Mouse (Mus musculus): Measurements from ENCODE around the gene Cnn3.

- TF ChIP-seq CTCF (IDR thresholded peaks at IDR 0.05): no peak
- TF ChIP-seq POLR2A (IDR thresholded peaks at IDR 0.05; ENCODE audit: insufficient read depth, low read depth, low read length): no peak
Measured at GRCm38 (mm10) chr3:121467094-121467552, 40.8 kb downstream of the Cnn3 start.
